Mouse (Mus musculus) layer of hippocampus, adult 9-10 months (tissue): ENCODE data around the gene Bloc1s2.
"Not testable (repeated sequence)": the region's sequence is repeated elsewhere in the genome, so short reads cannot be mapped to it uniquely, and the experiment has no call there.

Source experiments
- DNase-seq: peaks from one replicate; pipeline ENCODE4 v3.0.0; 2022; ENCODE audit warnings: low spot score

Bloc1s2 gene

DNA sequence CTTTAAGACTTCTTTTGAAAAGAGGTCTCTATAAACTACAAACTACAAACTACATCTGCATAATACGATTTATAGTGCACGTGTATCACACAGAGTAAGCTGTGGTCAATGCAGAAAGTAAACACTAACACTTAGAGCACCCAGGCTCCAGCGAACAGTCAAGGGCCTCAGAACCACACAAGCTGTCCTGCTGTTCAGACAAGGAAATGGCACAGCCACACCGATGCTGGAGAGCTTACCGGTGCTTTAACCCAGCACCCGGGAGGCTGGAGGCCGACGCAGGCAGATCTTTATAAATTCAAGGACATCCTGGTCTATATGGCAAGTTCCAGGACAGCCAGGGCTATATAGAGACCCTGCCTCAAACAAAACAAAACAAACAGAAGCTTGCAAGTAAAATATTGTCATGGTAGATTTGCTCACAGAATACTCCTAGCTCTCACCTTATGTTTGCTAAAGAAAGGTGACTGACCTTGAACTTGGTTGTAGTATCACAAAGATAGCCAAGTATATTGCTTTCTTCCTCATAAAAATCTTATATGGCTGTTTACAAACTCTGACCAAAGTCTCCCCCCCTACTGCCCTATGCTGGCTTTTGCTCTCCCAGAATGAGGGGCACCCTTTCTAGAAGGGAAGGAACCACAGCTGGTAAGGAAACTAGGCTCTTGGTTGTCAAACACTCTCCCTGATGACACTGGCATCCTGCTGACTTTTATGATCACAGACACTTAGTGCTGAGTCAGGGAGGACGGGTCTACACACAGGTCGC is 18.3 kb downstream of the Bloc1s2 start:
- no peak for DNase-seq

DNA sequence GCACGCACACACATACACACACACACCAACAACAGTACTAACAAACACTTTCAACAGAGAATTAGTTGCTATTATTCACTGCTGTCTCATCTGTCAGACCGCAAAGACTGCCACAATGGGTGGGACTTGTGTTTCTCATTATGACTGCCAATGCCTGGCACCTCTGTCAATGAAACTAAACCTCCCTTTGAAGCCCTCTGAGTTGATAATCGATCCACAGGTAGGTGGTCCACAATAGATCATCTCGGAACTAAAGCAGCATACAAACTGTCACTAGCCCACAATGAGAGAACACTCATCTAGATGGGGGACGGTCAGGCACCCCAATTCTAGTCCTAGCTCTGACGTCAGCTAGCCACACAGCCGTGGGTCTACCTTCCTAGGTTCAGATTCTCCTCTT is 25.1 kb downstream of the Bloc1s2 start:
- DNase-seq: no peak

DNA sequence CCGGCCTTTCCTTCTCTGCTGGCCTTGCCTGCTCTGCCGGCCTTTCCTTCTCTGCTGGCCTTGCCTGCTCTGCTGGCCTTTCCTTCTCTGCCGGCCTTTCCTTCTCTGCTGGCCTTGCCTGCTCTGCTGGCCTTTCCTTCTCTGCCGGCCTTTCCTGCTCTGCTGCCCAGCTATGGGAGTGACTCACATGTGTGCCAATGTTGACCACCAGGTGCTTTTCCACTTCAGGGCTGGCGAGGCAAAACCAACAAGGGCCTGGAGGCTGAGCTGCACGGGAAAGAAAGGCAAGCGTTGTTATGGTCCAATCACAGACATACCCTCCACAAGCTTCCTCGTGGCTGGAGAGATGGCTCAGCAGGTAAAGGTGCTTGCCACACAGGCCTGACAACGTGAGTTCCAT is 25.6 kb downstream of the Bloc1s2 start:
- not testable (repeated sequence) for DNase-seq

DNA sequence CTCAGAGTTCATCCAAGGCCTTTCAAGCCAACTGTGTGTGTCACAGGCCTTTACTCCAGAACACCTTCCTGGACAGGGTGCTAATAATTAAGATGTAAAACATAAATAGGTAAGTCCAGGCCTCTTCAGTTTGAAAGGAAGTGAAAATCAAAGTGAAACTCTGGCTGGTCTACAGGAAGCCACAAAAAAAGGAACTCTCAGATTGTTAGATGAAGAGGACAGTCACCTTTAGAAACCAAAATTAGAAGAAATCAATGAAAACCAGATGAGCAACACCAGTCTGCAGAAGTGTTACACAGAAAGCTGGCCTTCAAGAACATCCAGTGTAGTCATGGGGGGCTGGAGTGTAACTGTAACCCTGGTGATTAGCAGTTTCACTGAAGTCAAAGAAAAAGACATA is 28.5 kb downstream of the Bloc1s2 start:
- no peak for DNase-seq

DNA sequence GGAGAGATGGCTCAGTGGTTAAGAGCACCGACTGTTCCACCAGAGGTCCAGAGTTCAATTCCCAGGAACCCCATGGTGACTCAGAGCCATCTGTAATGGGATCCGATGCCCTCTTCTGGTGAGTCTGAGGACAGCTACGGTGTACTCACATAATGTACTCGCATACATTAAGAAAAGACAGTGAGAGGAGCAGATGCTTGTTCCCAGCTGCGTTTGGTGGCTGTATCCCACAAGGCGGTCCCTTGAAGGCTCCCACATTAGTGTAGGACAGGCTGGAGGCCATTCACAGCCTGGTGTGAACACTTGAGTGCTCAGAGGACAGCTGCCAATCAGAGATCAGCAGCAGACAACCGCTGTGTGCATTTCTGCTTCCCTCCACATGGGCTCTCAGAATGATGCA is 34.5 kb downstream of the Bloc1s2 start:
- no peak for DNase-seq

DNA sequence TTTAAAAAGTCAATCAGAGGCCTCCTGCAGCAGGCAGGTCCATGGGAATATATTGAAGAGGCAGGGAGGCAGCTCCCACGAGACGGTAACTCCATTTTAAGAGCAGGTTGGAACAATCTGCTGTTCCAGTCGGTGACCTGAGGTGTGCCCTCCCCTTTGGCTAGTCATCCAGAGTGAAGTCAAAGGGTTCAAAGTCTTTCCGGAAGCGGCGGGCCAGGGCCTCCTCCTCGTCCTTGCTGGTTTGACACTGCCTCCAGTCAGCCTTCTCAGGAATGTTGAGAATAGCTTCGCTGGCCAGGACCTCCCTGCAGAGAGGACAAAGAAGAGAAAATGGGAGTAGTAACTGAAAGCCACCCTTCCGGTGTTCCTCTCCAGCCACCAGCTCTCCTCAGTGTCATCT is 35.9 kb downstream of the Bloc1s2 start:
- DNase-seq: no peak

DNA sequence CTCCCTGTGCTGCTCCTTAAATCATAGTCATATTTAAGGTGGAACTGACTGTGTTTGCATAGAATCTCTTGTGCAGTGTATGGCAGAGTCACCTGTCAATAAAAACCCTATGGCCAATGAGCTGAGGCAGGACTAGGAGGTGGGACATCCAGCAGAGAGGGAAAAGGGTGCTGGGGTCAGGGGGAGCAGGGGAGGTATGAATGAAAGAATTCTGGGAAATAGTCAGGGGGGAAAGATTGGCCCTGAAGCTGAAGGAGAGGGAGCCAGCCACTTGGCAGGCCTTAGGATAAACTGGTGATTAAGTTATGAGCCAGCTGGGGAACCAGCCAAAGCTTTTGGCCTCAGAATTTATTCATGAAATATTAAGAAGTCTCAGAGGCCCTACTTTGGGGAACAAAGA is 37.2 kb downstream of the Bloc1s2 start:
- DNase-seq: no peak

DNA sequence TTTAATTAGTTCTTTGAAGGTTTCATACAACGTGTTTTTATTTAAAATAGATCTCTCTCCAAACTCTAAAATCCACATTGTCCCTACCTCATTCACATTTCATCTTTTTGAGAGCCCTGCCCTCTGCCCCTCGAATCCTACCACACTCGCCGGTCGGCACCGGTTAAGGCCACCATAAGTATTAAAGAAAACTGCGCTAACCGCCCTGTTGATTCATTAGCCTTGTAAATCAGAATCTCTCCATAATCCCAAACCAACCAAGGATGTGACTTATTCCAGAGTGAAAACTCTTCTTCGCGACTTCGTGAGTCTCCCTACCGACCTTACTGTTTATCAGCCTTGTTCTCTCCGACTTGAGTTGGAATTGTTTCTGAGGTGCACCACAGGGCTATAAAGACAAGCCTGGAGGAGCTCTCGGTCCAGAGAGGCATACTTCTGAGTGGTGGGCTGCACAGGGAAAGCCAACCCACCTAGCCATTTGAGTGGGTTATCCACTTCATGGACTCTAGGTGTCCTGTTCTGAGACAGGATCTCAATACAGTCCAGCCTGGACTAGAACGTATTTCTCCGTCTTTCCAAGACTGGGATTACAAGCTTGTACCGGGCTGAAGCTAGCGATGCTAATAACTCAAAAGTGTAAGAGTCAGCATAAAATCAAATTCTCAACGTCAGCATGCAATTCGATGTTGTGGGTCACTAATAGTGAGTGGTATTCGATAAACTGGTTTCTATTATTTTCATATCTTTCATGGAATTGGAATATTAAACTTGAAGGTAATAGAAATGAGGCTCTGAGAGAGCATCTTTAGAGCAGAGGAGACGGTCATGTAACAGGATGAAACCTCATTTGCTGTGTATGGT is 38.4 kb downstream of the Bloc1s2 start:
- DNase-seq: no peak

DNA sequence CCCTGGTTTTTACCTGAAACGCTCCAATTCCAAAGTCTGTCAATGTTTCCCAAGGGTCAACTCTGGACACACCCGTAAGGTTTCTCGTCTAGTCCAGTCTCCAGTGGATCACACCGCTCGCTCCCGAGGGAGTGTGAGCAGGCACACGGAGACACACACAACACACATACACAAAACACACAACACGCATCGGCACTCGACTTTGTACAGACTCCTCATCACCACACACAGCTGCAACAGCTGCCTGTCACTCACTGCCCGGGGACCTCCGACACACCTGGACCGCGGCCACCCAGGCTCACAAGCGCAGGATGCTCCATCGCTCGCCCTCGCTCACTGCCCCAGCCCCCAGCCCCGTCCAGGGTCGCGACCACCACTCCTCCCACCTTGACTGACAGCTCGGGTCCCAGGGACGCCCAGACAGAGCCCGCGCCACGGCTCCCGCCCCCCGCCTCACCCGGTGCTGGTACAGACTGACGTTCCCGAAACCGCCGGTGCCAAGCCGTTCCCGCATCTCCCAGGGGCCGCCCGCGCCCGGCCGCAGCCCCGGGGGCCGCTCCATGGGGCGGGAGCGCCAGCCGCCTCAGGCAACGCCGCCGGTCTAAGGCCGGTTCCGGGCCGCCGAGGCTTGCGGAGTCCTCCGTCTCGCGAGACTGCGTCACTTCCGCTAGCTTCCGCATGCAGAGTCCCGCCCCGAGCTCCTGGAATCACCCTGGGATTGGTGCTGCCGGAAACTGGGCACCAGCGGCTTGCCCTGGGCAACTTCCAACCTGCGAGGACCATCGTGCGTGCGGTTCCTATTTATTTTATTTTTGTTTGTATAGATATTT is 39.2 kb downstream of the Bloc1s2 start, which contains the start of gene Chuk:
TSS of gene Chuk (minus strand) at position 650 of the 830 bp plus-strand sequence.
- DNase-seq: peak; percentile 81

DNA sequence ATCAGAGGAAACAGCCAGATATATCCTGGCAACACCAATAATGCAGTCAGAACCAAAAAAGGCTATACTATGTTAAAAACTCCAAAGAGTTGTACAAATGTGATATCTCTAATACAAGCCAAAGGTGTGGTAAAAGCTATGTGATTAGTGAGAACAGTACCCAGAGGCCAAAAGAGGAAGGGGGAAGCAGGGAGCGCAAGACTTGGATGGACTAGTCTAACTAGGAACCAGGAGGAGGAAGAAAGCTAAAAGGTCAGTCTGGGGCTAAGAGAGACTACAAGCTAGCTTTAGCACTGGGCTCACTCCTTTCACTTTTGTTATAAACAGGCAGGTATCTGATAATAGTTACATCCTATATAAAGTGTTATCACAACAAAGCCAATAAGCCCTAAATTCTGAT is 41.9 kb downstream of the Bloc1s2 start:
- DNase-seq: no peak

DNA sequence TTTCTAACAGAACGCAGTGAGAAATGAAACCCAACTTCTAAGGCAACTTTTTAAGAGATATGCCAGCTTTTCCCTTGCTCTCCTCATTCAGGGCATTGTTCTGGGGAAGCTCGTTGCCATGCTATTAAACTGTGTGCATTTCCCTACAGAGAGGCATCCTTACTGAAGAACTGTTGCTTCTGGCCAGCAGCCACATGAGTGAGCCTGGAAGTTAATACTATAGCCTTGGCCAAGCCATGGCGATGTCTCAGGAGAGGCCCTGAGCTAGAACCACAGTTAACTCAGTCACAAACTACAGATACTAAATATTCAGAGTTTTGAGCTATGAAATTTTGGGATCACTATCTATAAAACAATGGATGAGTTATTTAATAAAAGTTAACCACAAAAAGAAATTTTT is 43.2 kb downstream of the Bloc1s2 start:
- DNase-seq: no peak

DNA sequence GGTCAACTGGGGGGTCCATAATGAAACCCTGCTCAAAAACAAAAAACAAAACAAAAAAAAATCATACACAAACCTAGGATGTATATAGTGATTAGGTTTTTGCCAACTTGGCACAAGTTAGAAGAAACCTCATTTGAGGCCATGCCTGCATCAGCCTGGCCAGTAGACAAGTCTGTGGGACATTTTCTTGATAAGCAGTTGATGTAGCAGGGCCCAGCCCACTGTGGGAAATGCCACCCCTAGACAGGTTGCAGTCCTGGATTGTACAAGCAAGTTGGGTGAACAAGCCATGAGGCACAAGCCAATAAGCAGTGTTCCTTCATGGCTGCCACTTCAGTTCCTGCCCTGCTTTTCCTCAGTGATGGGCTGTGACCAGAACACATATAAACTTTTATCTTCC is 45.4 kb downstream of the Bloc1s2 start:
- DNase-seq: no peak
